10 mouse cellular contexts compared by ENCODE assay signal in the genomic region with DNA sequence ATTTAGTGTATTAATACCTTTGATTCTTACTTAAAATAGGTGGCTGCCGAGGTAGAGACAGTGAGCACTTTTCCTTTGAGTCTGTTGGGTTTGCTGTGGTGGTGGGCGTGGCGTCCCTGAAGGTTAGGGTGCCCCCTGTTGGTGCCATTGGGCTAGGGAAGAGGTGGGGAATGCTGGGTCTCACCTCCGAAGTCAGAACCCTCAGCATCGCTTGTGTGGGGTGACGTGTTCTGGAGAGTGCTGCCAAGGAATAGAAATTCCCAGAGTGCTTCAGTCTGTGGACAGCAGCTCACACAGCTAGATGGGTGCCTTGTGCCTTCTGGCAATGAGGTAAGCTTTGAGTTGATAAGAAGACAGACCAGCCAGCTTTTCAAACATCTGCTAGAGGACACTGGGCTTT.
DNase-seq lines count a peak whose midpoint lies in the region; ATAC-seq lines count a peak whose summit lies in the region.
"Had no signal": no experiment of that assay in that cellular context is flagged by ENCODE, and none has a peak within 500 bp of the region (broad histone marks: within the 10 kb centered on the region; RNA-seq: fewer than 3 reads in every experiment).

No protein-coding gene starts in this region.

- H3K9me3 ChIP-seq in hindbrain, embryonic 13.5 days: no peaks in the 10 kb centered on the region
- no peaks in the 10 kb centered on the region for H3K9me3 ChIP-seq in hindbrain, embryonic 16.5 days (ENCODE audit: control insufficient read depth, low read length)
- H3K9me3 ChIP-seq in forebrain, embryonic 10.5 days: no peaks in the 10 kb centered on the region
- H3K9me3 ChIP-seq: midbrain, embryonic 15.5 days; stomach, embryonic 15.5 days had no signal

- H3K27ac ChIP-seq in hindbrain, embryonic 13.5 days: peak overlapping the region; percentile 30; the same call in 1 of the 2 replicates
- H3K27ac ChIP-seq in hindbrain, embryonic 16.5 days (ENCODE audit: low read depth, low read length): no peak overlapping the region
- H3K27ac ChIP-seq in forebrain, embryonic 10.5 days: no peak overlapping the region
- H3K27ac ChIP-seq: stomach, embryonic 15.5 days had no signal

- H3K9ac ChIP-seq in hindbrain, embryonic 13.5 days: no peak overlapping the region
- H3K9ac ChIP-seq in hindbrain, embryonic 16.5 days (ENCODE audit: low read depth, low read length): no peak overlapping the region
- H3K9ac ChIP-seq: midbrain, embryonic 15.5 days; stomach, embryonic 15.5 days had no signal

- H3K36me3 ChIP-seq in hindbrain, embryonic 13.5 days: no peaks in the 10 kb centered on the region
- no peaks in the 10 kb centered on the region for H3K36me3 ChIP-seq in hindbrain, embryonic 16.5 days (ENCODE audit: control insufficient read depth, insufficient read depth, low read length)
- no peaks in the 10 kb centered on the region for H3K36me3 ChIP-seq in forebrain, embryonic 10.5 days (replicated peaks)
- H3K36me3 ChIP-seq: midbrain, embryonic 15.5 days; stomach, embryonic 15.5 days had no signal

- H3K27me3 ChIP-seq in hindbrain, embryonic 13.5 days: no peaks in the 10 kb centered on the region
- no peaks in the 10 kb centered on the region for H3K27me3 ChIP-seq in hindbrain, embryonic 16.5 days (replicated peaks; ENCODE audit: control insufficient read depth, insufficient read depth, low read length)
- no peaks in the 10 kb centered on the region for H3K27me3 ChIP-seq in forebrain, embryonic 10.5 days (ENCODE audit: poor library complexity, severe bottlenecking)
- H3K27me3 ChIP-seq: midbrain, embryonic 15.5 days; stomach, embryonic 15.5 days had no signal

- no peak for ATAC-seq in hindbrain, embryonic 13.5 days (ENCODE audit: low FRiP score)
- no peak for ATAC-seq in hindbrain, embryonic 16.5 days
- peak; percentile 50; the same call in 1 of the 2 replicates for ATAC-seq in common myeloid progenitor, adult 5-6 weeks (replicated peaks; ENCODE audit: low read depth, poor library complexity, severe bottlenecking)
- peak; percentile 67 for ATAC-seq in megakaryocyte progenitor cell, adult 5-6 weeks (replicated peaks; ENCODE audit: poor library complexity)
- ATAC-seq: midbrain, embryonic 15.5 days had no signal

- WGBS in hindbrain, embryonic 13.5 days: 82% methylated on average over 6 of the region's 6 CpGs
- 81% methylated on average over 6 of the region's 6 CpGs for WGBS in hindbrain, embryonic 16.5 days
- WGBS in forebrain, embryonic 10.5 days: 84% methylated on average over 6 of the region's 6 CpGs

- H3K4me1 ChIP-seq in hindbrain, embryonic 13.5 days (replicated peaks): peaks cover 39% of the 10 kb centered on the region
- peaks cover 12% of the 10 kb centered on the region for H3K4me1 ChIP-seq in hindbrain, embryonic 16.5 days (ENCODE audit: control insufficient read depth, insufficient read depth, low read depth, low read length)
- H3K4me1 ChIP-seq in forebrain, embryonic 10.5 days: peaks cover 23% of the 10 kb centered on the region

- no peak overlapping the region for H3K4me2 ChIP-seq in hindbrain, embryonic 13.5 days
- no peak overlapping the region for H3K4me2 ChIP-seq in hindbrain, embryonic 16.5 days (ENCODE audit: low read length)
- H3K4me2 ChIP-seq: midbrain, embryonic 15.5 days; stomach, embryonic 15.5 days had no signal

- peak; percentile 44 for DNase-seq in ES-CJ7 (ENCODE audit: low read depth, low spot score)
- DNase-seq in ovary, adult 18-20 months (ENCODE audit: low spot score): no peak
- DNase-seq in urinary bladder, adult 18-20 months (ENCODE audit: low spot score in 2 of 2): no peak
- no peak for DNase-seq in forebrain, embryonic 10.5 days (ENCODE audit: extremely low spot score, low spot score)

- no peak overlapping the region for H3K4me3 ChIP-seq in hindbrain, embryonic 13.5 days
- no peak overlapping the region for H3K4me3 ChIP-seq in hindbrain, embryonic 16.5 days (ENCODE audit: low read length)
- H3K4me3 ChIP-seq in forebrain, embryonic 10.5 days: no peak overlapping the region
- H3K4me3 ChIP-seq: midbrain, embryonic 15.5 days; stomach, embryonic 15.5 days had no signal

Comparison
In these comparisons a context has a peak if more than half of its experiments do, and no peak if none do; other contexts are left out.
1. ATAC-seq: peak in common myeloid progenitor, adult 5-6 weeks (single experiment) and megakaryocyte progenitor cell, adult 5-6 weeks (single experiment); none in hindbrain, embryonic 13.5 days (single experiment) and hindbrain, embryonic 16.5 days (single experiment).